8 mouse cellular contexts compared by ENCODE assay signal in genomic region chr2:11535966-11536365, GRCm38 (mm10). TPM values are rescaled to one million over a fixed set of nuclear protein-coding genes. Genes with fewer than 3 reads are reported as not detected.
DNase-seq lines count a peak whose midpoint lies in the region; ATAC-seq lines count a peak whose summit lies in the region.

No protein-coding gene starts in this region.

- peaks cover 4% of the 10 kb centered on the region; the same call in 1 of the 2 replicates for H3K4me1 ChIP-seq in heart, embryonic 11.5 days (ENCODE audit: control insufficient read depth, insufficient read depth, low read length)
- H3K4me1 ChIP-seq in embryonic facial prominence, embryonic 14.5 days (ENCODE audit: control insufficient read depth, insufficient read depth, low read length) = 0 out of 2 replicates have a peak, but pooled peaks cover 4% of the 10 kb centered on the region
- H3K4me1 ChIP-seq in midbrain, embryonic 12.5 days = 0 out of 2 replicates have a peak, but pooled peaks cover 9% of the 10 kb centered on the region

- H3K27ac ChIP-seq in heart, embryonic 11.5 days (ENCODE audit: low read depth, low read length) = no peak overlapping the region
- no peak overlapping the region for H3K27ac ChIP-seq in embryonic facial prominence, embryonic 14.5 days (replicated peaks; ENCODE audit: low read depth, low read length)
- no peak overlapping the region for H3K27ac ChIP-seq in midbrain, embryonic 12.5 days (replicated peaks)

- no peaks in the 10 kb centered on the region for H3K9me3 ChIP-seq in heart, embryonic 11.5 days (replicated peaks; ENCODE audit: control insufficient read depth, low read length)
- H3K9me3 ChIP-seq in embryonic facial prominence, embryonic 14.5 days (ENCODE audit: control insufficient read depth, low read length) = no peaks in the 10 kb centered on the region
- no peaks in the 10 kb centered on the region for H3K9me3 ChIP-seq in midbrain, embryonic 12.5 days

- no peaks in the 10 kb centered on the region for H3K36me3 ChIP-seq in heart, embryonic 11.5 days (ENCODE audit: control insufficient read depth, insufficient read depth, low read length)
- no peaks in the 10 kb centered on the region for H3K36me3 ChIP-seq in embryonic facial prominence, embryonic 14.5 days (ENCODE audit: control insufficient read depth, insufficient read depth, low read length)
- H3K36me3 ChIP-seq in midbrain, embryonic 12.5 days = no peaks in the 10 kb centered on the region

- DNase-seq in heart, postnatal 36 days = no peak
- no peak for DNase-seq in embryonic facial prominence, embryonic 14.5 days (ENCODE audit: low spot score)
- peak; percentile 59 to 74 for DNase-seq in kidney, adult 8-10 months
- no peak for DNase-seq in ovary, postnatal 10 days (ENCODE audit: low spot score)

- H3K4me3 ChIP-seq in heart, embryonic 11.5 days (ENCODE audit: low read depth, low read length) = peak overlapping the region; percentile 55
- H3K4me3 ChIP-seq in embryonic facial prominence, embryonic 14.5 days (ENCODE audit: low read depth, low read length) = peak overlapping the region; percentile 44
- H3K4me3 ChIP-seq in midbrain, embryonic 12.5 days = peak overlapping the region; percentile 48

- 66% methylated on average over 8 of the region's 8 CpGs for WGBS in heart, embryonic 11.5 days (ENCODE audit: insufficient replicate concordance)
- WGBS in embryonic facial prominence, embryonic 14.5 days = 68% methylated on average over 8 of the region's 8 CpGs
- 73% methylated on average over 8 of the region's 8 CpGs for WGBS in midbrain, embryonic 12.5 days

- peak overlapping the region; percentile 49; the same call in 1 of the 2 replicates for H3K9ac ChIP-seq in heart, embryonic 11.5 days (ENCODE audit: low read depth, low read length)
- no peak overlapping the region for H3K9ac ChIP-seq in embryonic facial prominence, embryonic 14.5 days (ENCODE audit: low read depth, low read length)
- H3K9ac ChIP-seq in midbrain, embryonic 12.5 days (replicated peaks) = no peak overlapping the region

- intact Hi-C loops in heart, postnatal 36 days (cut with DNase I) = loop anchor here (2.0 kb wide), 1 partner anchor 33 kb away; no protein-coding TSS in a partner anchor

- H3K4me2 ChIP-seq in heart, embryonic 11.5 days = peak overlapping the region; percentile 71
- H3K4me2 ChIP-seq in embryonic facial prominence, embryonic 14.5 days (ENCODE audit: low read depth, low read length) = peak overlapping the region; percentile 71
- peak overlapping the region; percentile 75 for H3K4me2 ChIP-seq in midbrain, embryonic 12.5 days (replicated peaks)

- no peak for ATAC-seq in heart, embryonic 11.5 days (replicated peaks; ENCODE audit: insufficient number of reproducible peaks, low FRiP score, low TSS enrichment)
- ATAC-seq in embryonic facial prominence, embryonic 14.5 days (ENCODE audit: low read depth) = no peak
- no peak for ATAC-seq in midbrain, embryonic 12.5 days (ENCODE audit: low FRiP score, low read depth)
- ATAC-seq in activated CD4-positive, CD25-positive, alpha-beta regulatory T cell, adult 4 months = no peak
- ATAC-seq in cerebellum, adult (ENCODE audit: insufficient number of reproducible peaks, low FRiP score, low TSS enrichment) = no peak

- H3K27me3 ChIP-seq in heart, embryonic 11.5 days (ENCODE audit: control insufficient read depth, insufficient read depth, low read length) = no peaks in the 10 kb centered on the region
- no peaks in the 10 kb centered on the region for H3K27me3 ChIP-seq in embryonic facial prominence, embryonic 14.5 days (replicated peaks; ENCODE audit: control insufficient read depth, insufficient read depth, low read length)
- peaks cover 9% of the 10 kb centered on the region; the same call in 1 of the 2 replicates for H3K27me3 ChIP-seq in midbrain, embryonic 12.5 days

RNA-seq across cellular contexts. Expression of gene Pfkfb3, which starts 17.9 kb away (rescaled TPM):
- 13.8 and 17.0 TPM in 2 replicates for polyA plus RNA-seq in heart, embryonic 11.5 days (2014; fragmentation: Nextera tagmentation; extraction: Ambion mirVana)
- 10 to 100 TPM in 1 of 2 experiments, 1 to 10 TPM in 1; 8.1 to 10.9 TPM for total RNA-seq in heart, postnatal 36 days (2021)
- 9.2 and 9.8 TPM in 2 replicates for polyA plus RNA-seq in embryonic facial prominence, embryonic 14.5 days (2014; fragmentation: Nextera tagmentation; extraction: Ambion mirVana)
- polyA plus RNA-seq in midbrain, embryonic 12.5 days (2016; fragmentation: Nextera tagmentation; extraction: Ambion mirVana) = 14.9 and 16.3 TPM in 2 replicates
- 10 to 100 TPM; 11.2 to 18.2 TPM for polyA plus RNA-seq in activated CD4-positive, CD25-positive, alpha-beta regulatory T cell, adult 4 months (2017; shearing (Covaris generic))

Comparison
In these comparisons a context has a peak if more than half of its experiments do, and no peak if none do; other contexts are left out.
1. DNase-seq: peak in kidney, adult 8-10 months (2 of 2); none in heart, postnatal 36 days (0 of 2), embryonic facial prominence, embryonic 14.5 days (single experiment) and ovary, postnatal 10 days (single experiment).
2. Peak in every context shown above with its lines, with median percentiles within 50 percentile points of each other: H3K4me2 ChIP-seq and H3K4me3 ChIP-seq.